8 mouse cellular contexts compared by ENCODE assay signal in the genomic region with DNA sequence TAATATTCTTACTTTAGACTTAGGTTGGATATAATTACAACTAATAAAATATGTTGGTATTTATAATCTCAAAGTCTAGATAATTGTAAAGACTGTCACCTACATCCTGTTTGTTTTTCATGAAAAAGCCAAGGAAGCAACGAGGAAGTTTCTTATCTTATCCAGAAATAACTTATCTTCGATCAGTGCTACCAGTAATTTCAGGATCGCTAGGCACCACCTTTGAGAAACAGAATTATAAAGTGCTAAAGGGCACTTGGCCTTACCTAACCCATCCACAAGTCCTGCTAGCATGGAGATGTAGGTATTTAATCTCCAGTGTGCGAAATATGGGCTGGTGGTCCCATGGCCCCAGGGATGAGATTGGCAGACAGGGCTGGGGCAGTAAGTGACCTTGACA. TPM values are rescaled to one million over a fixed set of nuclear protein-coding genes. Genes with fewer than 3 reads are reported as not detected.
A peak's percentile ranks its signal among the peaks of the same experiment; 100 is the strongest.
DNase-seq lines count a peak whose midpoint lies in the region; ATAC-seq and TF ChIP-seq lines count a peak whose summit lies in the region.

No protein-coding gene starts in this region.

- peak overlapping the region; percentile 94 for H3K27ac ChIP-seq in layer of hippocampus, adult 2 months
- H3K27ac ChIP-seq in embryonic facial prominence, embryonic 11.5 days (replicated peaks; ENCODE audit: low read depth, low read length), result no peak overlapping the region
- H3K27ac ChIP-seq in intestine, embryonic 14.5 days (ENCODE audit: low read depth), result no peak overlapping the region
- no peak overlapping the region for H3K27ac ChIP-seq in neural tube, embryonic 12.5 days

- peak overlapping the region; percentile 99 for H3K4me3 ChIP-seq in layer of hippocampus, adult 2 months
- peak overlapping the region; percentile 70 for H3K4me3 ChIP-seq in embryonic facial prominence, embryonic 11.5 days (ENCODE audit: low read depth, low read length)
- H3K4me3 ChIP-seq in intestine, embryonic 14.5 days (ENCODE audit: low read depth, low read length), result peak overlapping the region; percentile 82
- peak overlapping the region; percentile 67 for H3K4me3 ChIP-seq in neural tube, embryonic 12.5 days

- no peak; the same call in none of the 2 replicates for ATAC-seq in embryonic facial prominence, embryonic 11.5 days (replicated peaks; ENCODE audit: insufficient number of reproducible peaks, low FRiP score, low TSS enrichment, low read depth)
- ATAC-seq in intestine, embryonic 14.5 days (replicated peaks; ENCODE audit: low FRiP score, low TSS enrichment, low read depth), result no peak
- no peak for ATAC-seq in neural tube, embryonic 12.5 days (ENCODE audit: low FRiP score, low read depth)

- peak overlapping the region; percentile 89 for H3K9ac ChIP-seq in embryonic facial prominence, embryonic 11.5 days (replicated peaks; ENCODE audit: low read length)
- H3K9ac ChIP-seq in intestine, embryonic 14.5 days (ENCODE audit: low read length), result peak overlapping the region; percentile 66
- peak overlapping the region; percentile 74 for H3K9ac ChIP-seq in neural tube, embryonic 12.5 days

- H3K36me3 ChIP-seq in embryonic facial prominence, embryonic 11.5 days (replicated peaks; ENCODE audit: control insufficient read depth, insufficient read depth, low read depth, low read length), result no peaks in the 10 kb centered on the region
- no peaks in the 10 kb centered on the region for H3K36me3 ChIP-seq in intestine, embryonic 14.5 days (ENCODE audit: control insufficient read depth, insufficient read depth, low read length)
- no peaks in the 10 kb centered on the region for H3K36me3 ChIP-seq in neural tube, embryonic 12.5 days

- H3K9me3 ChIP-seq in embryonic facial prominence, embryonic 11.5 days (replicated peaks; ENCODE audit: control insufficient read depth, low read length), result no peaks in the 10 kb centered on the region
- H3K9me3 ChIP-seq in intestine, embryonic 14.5 days (ENCODE audit: control insufficient read depth, low read length), result no peaks in the 10 kb centered on the region
- no peaks in the 10 kb centered on the region for H3K9me3 ChIP-seq in neural tube, embryonic 12.5 days

- no peak for DNase-seq in layer of hippocampus, adult 2 months (ENCODE audit: low spot score in 2 of 2)
- no peak for DNase-seq in layer of hippocampus, postnatal 14 days (ENCODE audit: low spot score in 2 of 2)
- no peak for DNase-seq in embryonic facial prominence, embryonic 11.5 days (ENCODE audit: low spot score)
- DNase-seq in intestine, embryonic 14.5 days (ENCODE audit: low spot score), result no peak
- DNase-seq in T-cell, adult 2 months (ENCODE audit: low spot score), result no peak
- no peak for DNase-seq in frontal cortex, postnatal 14 days (ENCODE audit: low spot score in 2 of 2)
- DNase-seq in layer of hippocampus, postnatal 25 days (ENCODE audit: extremely low spot score in 1 of 2, low spot score in 1 of 2), result no peak

- H3K4me2 ChIP-seq in embryonic facial prominence, embryonic 11.5 days (ENCODE audit: low read depth, low read length), result peak overlapping the region; percentile 71
- H3K4me2 ChIP-seq in intestine, embryonic 14.5 days (ENCODE audit: low read length), result peak overlapping the region; percentile 69
- H3K4me2 ChIP-seq in neural tube, embryonic 12.5 days (replicated peaks), result peak overlapping the region; percentile 81

- H3K4me1 ChIP-seq in embryonic facial prominence, embryonic 11.5 days (ENCODE audit: control insufficient read depth, insufficient read depth, low read length), result no peaks in the 10 kb centered on the region; the same call in 1 of the 2 replicates
- H3K4me1 ChIP-seq in intestine, embryonic 14.5 days (replicated peaks; ENCODE audit: control insufficient read depth, insufficient read depth, low read length), result peaks cover 4% of the 10 kb centered on the region
- H3K4me1 ChIP-seq in neural tube, embryonic 12.5 days, result peaks cover 4% of the 10 kb centered on the region; the same call in 1 of the 2 replicates

- TF ChIP-seq CTCF in layer of hippocampus, adult 2 months (conservative IDR thresholded peaks at IDR 0.05), result no peak

- 59% methylated on average over 4 of the region's 4 CpGs for WGBS in embryonic facial prominence, embryonic 11.5 days
- WGBS in intestine, embryonic 14.5 days, result 44% methylated on average over 4 of the region's 4 CpGs
- 58% methylated on average over 4 of the region's 4 CpGs for WGBS in neural tube, embryonic 12.5 days

- H3K27me3 ChIP-seq in embryonic facial prominence, embryonic 11.5 days (ENCODE audit: control insufficient read depth, insufficient read depth, low read length), result no peaks in the 10 kb centered on the region
- H3K27me3 ChIP-seq in intestine, embryonic 14.5 days (replicated peaks; ENCODE audit: control insufficient read depth, insufficient read depth, low read length), result no peaks in the 10 kb centered on the region
- no peaks in the 10 kb centered on the region for H3K27me3 ChIP-seq in neural tube, embryonic 12.5 days (replicated peaks)

RNA-seq across cellular contexts. Expression of a gene that starts 1.0 kb away (rescaled TPM):
- total RNA-seq in layer of hippocampus, adult 2 months (2021), result 10 to 100 TPM; 42.2 to 44.9 TPM
- 10 to 100 TPM; 43.3 to 45.8 TPM for total RNA-seq in layer of hippocampus, postnatal 14 days (2021)
- 20.8 and 27.9 TPM in 2 replicates for polyA plus RNA-seq in embryonic facial prominence, embryonic 11.5 days (2014; fragmentation: Nextera tagmentation; extraction: Ambion mirVana)
- 21.2 and 37.9 TPM in 2 replicates for polyA plus RNA-seq in intestine, embryonic 14.5 days (2014; fragmentation: Nextera tagmentation; extraction: Ambion mirVana)
- 19.5 and 21.2 TPM in 2 replicates for polyA plus RNA-seq in neural tube, embryonic 12.5 days (2016; fragmentation: Nextera tagmentation; extraction: Ambion mirVana)
- total RNA-seq in layer of hippocampus, postnatal 25 days (2021), result 10 to 100 TPM; 40.0 to 40.5 TPM

RNA-seq across cellular contexts. Expression of a gene that starts 43.5 kb away (rescaled TPM):
- 1 to 10 TPM in 1 of 2 experiments, under 1 TPM in 1; 0.44 to 1.4 TPM for total RNA-seq in layer of hippocampus, adult 2 months (2021)
- total RNA-seq in layer of hippocampus, postnatal 14 days (2021), result under 1 TPM; 0.48 to 0.93 TPM
- polyA plus RNA-seq in embryonic facial prominence, embryonic 11.5 days (2014; fragmentation: Nextera tagmentation; extraction: Ambion mirVana), result 0.43 TPM in 1 of 2 replicates, not detected in the other
- polyA plus RNA-seq in intestine, embryonic 14.5 days (2014; fragmentation: Nextera tagmentation; extraction: Ambion mirVana), result 0.23 TPM in 1 of 2 replicates, not detected in the other
- polyA plus RNA-seq in neural tube, embryonic 12.5 days (2016; fragmentation: Nextera tagmentation; extraction: Ambion mirVana), result 0.34 TPM in 1 of 2 replicates, not detected in the other
- total RNA-seq in layer of hippocampus, postnatal 25 days (2021), result 1 to 10 TPM in 1 of 2 experiments, under 1 TPM in 1; 0.66 to 1.1 TPM
